Mouse (Mus musculus) mesoderm, embryonic 11.5 days (tissue): ENCODE data around the gene Intu.

Experiments
- DNase-seq: peaks from one replicate; pipeline ENCODE4 v3.0.0-alpha.2; 2012; ENCODE audit warnings: low read depth, low spot score

Intu gene

GRCm38 (mm10) chr3:40683171-40683570 lies 152.1 kb downstream of the Intu start:
- DNase-seq = no peak

GRCm38 (mm10) chr3:40685855-40686515 lies 154.9 kb downstream of the Intu start:
- peak; percentile 85 for DNase-seq

- peak; percentile 64 for DNase-seq
These were observed 155.8 kb downstream of the Intu start for GRCm38 (mm10) chr3:40686836-40687235.

- no peak for DNase-seq
These were observed 156.5 kb downstream of the Intu start for GRCm38 (mm10) chr3:40687588-40687987.

- DNase-seq = no peak
These were observed 160.5 kb downstream of the Intu start for GRCm38 (mm10) chr3:40691566-40691965.

GRCm38 (mm10) chr3:40693435-40693834 lies 162.3 kb downstream of the Intu start:
- no peak for DNase-seq

GRCm38 (mm10) chr3:40693960-40694359 lies 162.9 kb downstream of the Intu start:
- DNase-seq = no peak

- DNase-seq = no peak
These were observed 163.4 kb downstream of the Intu start for GRCm38 (mm10) chr3:40694438-40694837.

- no peak for DNase-seq
These were observed 164.1 kb downstream of the Intu start for GRCm38 (mm10) chr3:40695162-40695561.

GRCm38 (mm10) chr3:40698834-40699233 lies 167.7 kb downstream of the Intu start:
- no peak for DNase-seq

GRCm38 (mm10) chr3:40704816-40705430 lies 173.8 kb downstream of the Intu start:
- DNase-seq = no peak

- no peak for DNase-seq
These were observed 177.6 kb downstream of the Intu start, which contains the start of gene Slc25a31 for GRCm38 (mm10) chr3:40708655-40709054. TSS of gene Slc25a31 (plus strand) at chr3:40708855.

GRCm38 (mm10) chr3:40716056-40716455 lies 185.0 kb downstream of the Intu start:
- DNase-seq = no peak

- DNase-seq = no peak
These were observed 187.9 kb downstream of the Intu start for GRCm38 (mm10) chr3:40719022-40719421.

GRCm38 (mm10) chr3:40738381-40738912 lies 207.4 kb downstream of the Intu start:
- DNase-seq = no peak

GRCm38 (mm10) chr3:40744024-40744835 lies 213.1 kb downstream of the Intu start, which contains the start of gene Hspa4l:
TSS of gene Hspa4l (plus strand) at chr3:40744495.
- peak; percentile 8 for DNase-seq

GRCm38 (mm10) chr3:40744836-40745660 lies 214.0 kb downstream of the Intu start:
- peak; percentile 92 for DNase-seq

GRCm38 (mm10) chr3:40745661-40746547 lies 214.8 kb downstream of the Intu start:
- DNase-seq = peak; percentile 9
